Mouse (Mus musculus) liver, adult 2 months (tissue): Measurements from ENCODE around the gene Col15a1. TPM values are rescaled to one million over a fixed set of nuclear protein-coding genes. Genes with fewer than 3 reads are reported as not detected.
A peak's percentile ranks its signal among the peaks of the same experiment; 100 is the strongest.

ENCODE experiments used
- DNase-seq: peaks from one replicate; pipeline ENCODE4 v3.0.0-alpha.2; 2011; ENCODE audit warnings: low read depth, low spot score; ENCODE audit errors: extremely low read depth
- H3K27ac ChIP-seq: fragments of 200-500 bp; replicated peaks from 2 replicates; pipeline ENCODE4 v1.5.1; 2012; ENCODE audit warnings: low read depth, mild to moderate bottlenecking, control low read depth, inconsistent platforms, low read length; ENCODE audit not compliant: insufficient read depth
- H3K27me3 ChIP-seq: fragments of 200-500 bp; 2 replicates; pipeline ENCODE4 v1.6.1; 2012; ENCODE audit warnings: mild to moderate bottlenecking, moderate library complexity, low read length, inconsistent platforms; ENCODE audit not compliant: control insufficient read depth, insufficient read depth
- H3K36me3 ChIP-seq: fragments of 200-500 bp; 2 replicates; pipeline ENCODE4 v1.6.1; 2012; ENCODE audit warnings: low read length, inconsistent platforms; ENCODE audit not compliant: control insufficient read depth, insufficient read depth
- H3K4me1 ChIP-seq: fragments of 200-500 bp; 2 replicates; pipeline ENCODE4 v1.6.1; 2011; ENCODE audit warnings: low read length; ENCODE audit not compliant: control insufficient read depth, insufficient read depth
- H3K4me3 ChIP-seq: fragments of 200-500 bp; 2 replicates; pipeline ENCODE4 v1.5.1; 2011; ENCODE audit warnings: low read depth, mild to moderate bottlenecking, control low read depth, low read length, moderate library complexity; ENCODE audit not compliant: insufficient read depth
- H3K79me2 ChIP-seq: fragments of 200-500 bp; 2 replicates; pipeline ENCODE4 v1.6.1; 2012; ENCODE audit warnings: inconsistent platforms, mild to moderate bottlenecking, low read length, moderate library complexity; ENCODE audit not compliant: control insufficient read depth, insufficient read depth
- H3K9ac ChIP-seq: fragments of 200-500 bp; 2 replicates; pipeline ENCODE4 v1.6.1; 2012; ENCODE audit warnings: low read depth, mild to moderate bottlenecking, control low read depth, inconsistent platforms, low read length
- CTCF ChIP-seq: fragments of 200-500 bp; IDR thresholded peaks from 2 replicates; pipeline ENCODE4 v1.5.1; 2011; ENCODE audit warnings: low read depth, low read length, control low read depth
- POLR2A ChIP-seq: fragments of 200-500 bp; IDR thresholded peaks from 2 replicates; pipeline ENCODE4 v1.6.1; 2011; ENCODE audit warnings: low read length, control low read depth; ENCODE audit not compliant: insufficient read depth; ENCODE audit errors: extremely low read depth
- WGBS: fragments of 180-500 bp; shearing (Covaris S2); methylation state at CpG from one replicate; pipeline ENCODE4 v1.1.7; 2018; 5-methylcytosine and 5-hydroxymethylcytosine counted together
- polyA plus RNA-seq: library from polyadenylated mRNA; depleted of rRNA; stranded (reverse); fragments of >200 nt; gene quantifications from 2 replicates; pipeline ENCODE4 v1.2.3, GENCODE M21; 2012
- total RNA-seq: library from RNA; depleted of rRNA; stranded (reverse); fragments of >200 nt; gene quantifications from 2 replicates; pipeline ENCODE4 v1.2.3, GENCODE M21; 2014

The Col15a1 gene
- total and polyA plus RNA-seq, 2 experiments, result 4.9 TPM

- WGBS, result 16% methylated on average over 6 of the region's 6 CpGs
- no peaks in the 10 kb centered on the region for H3K36me3 ChIP-seq
- H3K27me3 ChIP-seq, result no peaks in the 10 kb centered on the region
- H3K4me1 ChIP-seq, result peaks cover 26% of the 10 kb centered on the region
- peak overlapping the region; percentile 55 for H3K27ac ChIP-seq
- no peak overlapping the region for H3K4me3 ChIP-seq
- no peak overlapping the region for H3K9ac ChIP-seq
- peak; percentile 95 for DNase-seq
- H3K79me2 ChIP-seq, result no peaks in the 10 kb centered on the region
- TF ChIP-seq POLR2A (no peak), CTCF (no peak)
These were observed 31.2 kb downstream of the Col15a1 start for GRCm38 (mm10) chr4:47239114-47239513.

- WGBS, result 29% methylated on average over 5 of the region's 5 CpGs
- H3K36me3 ChIP-seq, result no peaks in the 10 kb centered on the region
- H3K27me3 ChIP-seq, result no peaks in the 10 kb centered on the region
- DNase-seq, result peak; percentile 94
- H3K27ac ChIP-seq, result peak overlapping the region; percentile 57
- H3K9ac ChIP-seq, result no peak overlapping the region
- H3K4me3 ChIP-seq, result no peak overlapping the region
- no peaks in the 10 kb centered on the region for H3K79me2 ChIP-seq
- TF ChIP-seq POLR2A, result no peak
- no peak for TF ChIP-seq CTCF
- peaks cover 29% of the 10 kb centered on the region for H3K4me1 ChIP-seq
These were observed 32.9 kb downstream of the Col15a1 start for GRCm38 (mm10) chr4:47240901-47241300.

DNA sequence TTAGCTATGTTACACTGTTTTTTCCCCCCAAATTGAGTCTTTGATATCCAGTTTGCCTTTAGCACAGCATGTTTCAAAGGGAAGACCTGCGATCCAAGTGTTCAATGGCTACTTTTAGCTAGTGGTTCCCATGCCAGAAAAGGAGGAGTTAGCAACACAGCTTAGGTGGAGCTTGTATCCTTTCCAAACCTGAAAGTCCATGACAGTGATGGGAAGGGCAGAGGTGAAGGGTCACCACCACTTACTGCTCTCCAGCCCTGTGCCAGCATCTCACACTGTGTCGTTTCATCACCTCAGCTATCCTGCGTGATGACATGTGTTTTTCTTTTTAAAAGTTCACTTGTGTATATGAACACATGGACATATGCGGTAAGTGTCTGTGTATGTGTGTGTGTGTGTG, 34.2 kb downstream of the Col15a1 start:
- peak; percentile 99 for DNase-seq
- H3K36me3 ChIP-seq, result no peaks in the 10 kb centered on the region
- no peaks in the 10 kb centered on the region for H3K27me3 ChIP-seq
- H3K9ac ChIP-seq, result no peak overlapping the region
- no peaks in the 10 kb centered on the region for H3K79me2 ChIP-seq
- peaks cover 29% of the 10 kb centered on the region for H3K4me1 ChIP-seq
- no peak overlapping the region; the same call in 1 of the 2 replicates for H3K27ac ChIP-seq
- TF ChIP-seq CTCF (no peak), POLR2A (no peak)
- H3K4me3 ChIP-seq, result no peak overlapping the region
- 13% methylated on average over 4 of the region's 4 CpGs for WGBS

DNA sequence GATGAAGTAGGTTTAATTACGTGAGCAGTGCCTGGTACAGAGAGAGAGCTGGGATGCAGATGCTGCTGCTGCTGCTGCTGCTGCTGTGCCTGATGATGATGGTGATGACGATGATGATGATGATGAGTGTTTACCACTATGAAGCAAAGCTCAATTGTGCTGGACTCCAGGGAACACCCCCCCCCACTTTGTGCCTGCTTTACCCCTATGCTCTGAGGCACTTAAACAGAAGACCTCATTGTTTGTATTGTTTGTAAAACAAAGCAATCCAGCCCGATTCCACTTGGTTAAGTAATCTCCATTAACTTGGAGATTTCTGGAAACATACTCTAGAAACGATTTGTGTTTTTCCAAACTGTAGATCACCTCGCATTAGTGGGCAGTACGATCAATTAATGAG, 36.7 kb downstream of the Col15a1 start:
- Histone ChIP-seq H3K4me1 (peaks cover 24% of the 10 kb centered on the region), H3K79me2 (no peaks in the 10 kb centered on the region), H3K27ac (no peak overlapping the region), H3K36me3 (no peaks in the 10 kb centered on the region), H3K4me3 (no peak overlapping the region), H3K27me3 (no peaks in the 10 kb centered on the region), H3K9ac (no peak overlapping the region)
- WGBS, result 80% methylated on average over 6 of the region's 6 CpGs
- TF ChIP-seq CTCF (no peak), POLR2A (no peak)
- DNase-seq, result no peak

DNA sequence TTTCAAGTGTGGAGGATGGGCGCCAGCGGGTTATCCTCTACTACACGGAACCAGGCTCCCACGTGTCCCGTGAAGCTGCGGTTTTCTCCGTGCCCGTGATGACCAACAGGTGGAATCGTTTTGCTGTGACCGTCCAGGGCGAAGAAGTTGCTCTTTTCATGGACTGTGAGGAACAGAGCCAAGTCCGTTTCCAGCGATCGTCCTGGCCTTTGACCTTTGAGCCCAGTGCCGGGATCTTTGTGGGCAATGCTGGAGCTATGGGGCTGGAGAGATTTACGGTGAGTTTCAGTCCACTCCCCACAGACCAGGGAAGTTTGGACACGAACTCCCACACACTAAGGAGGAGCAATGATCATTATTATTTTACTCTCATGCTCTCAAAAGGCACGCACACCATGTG, 37.7 kb downstream of the Col15a1 start:
- no peaks in the 10 kb centered on the region for H3K27me3 ChIP-seq
- no peak; the same call in 1 of the 2 replicates for TF ChIP-seq CTCF
- TF ChIP-seq POLR2A, result no peak
- H3K4me3 ChIP-seq, result no peak overlapping the region
- peak overlapping the region; percentile 49 for H3K9ac ChIP-seq
- WGBS, result 32% methylated on average over 18 of the region's 18 CpGs
- H3K79me2 ChIP-seq, result no peaks in the 10 kb centered on the region
- H3K36me3 ChIP-seq, result no peaks in the 10 kb centered on the region
- H3K4me1 ChIP-seq, result peaks cover 16% of the 10 kb centered on the region
- H3K27ac ChIP-seq, result peak overlapping the region; percentile 76
- DNase-seq, result peak; percentile 93

DNA sequence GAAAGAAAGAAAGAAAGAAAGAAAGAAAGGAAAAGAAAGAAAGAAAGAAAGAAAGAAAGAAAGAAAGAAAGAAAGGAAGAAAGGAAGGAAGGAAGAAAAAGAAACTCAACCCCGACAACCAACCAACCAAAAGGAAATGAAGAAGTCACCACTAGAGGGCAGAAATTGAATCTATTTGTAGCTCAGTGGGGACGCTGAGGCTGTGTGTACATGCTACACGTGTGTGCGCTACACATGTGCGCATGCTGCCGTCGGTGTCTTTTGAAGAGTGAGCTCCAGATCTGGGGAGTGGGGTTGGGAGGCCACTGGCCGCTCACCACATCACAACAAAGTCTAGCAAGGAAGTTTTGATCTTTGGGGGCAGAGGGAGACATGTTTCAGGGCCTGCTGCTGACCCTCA, 38.9 kb downstream of the Col15a1 start:
- H3K4me1 ChIP-seq, result peaks cover 7% of the 10 kb centered on the region; the same call in 1 of the 2 replicates
- no peaks in the 10 kb centered on the region for H3K27me3 ChIP-seq
- TF ChIP-seq CTCF (peak; percentile 46), POLR2A (no peak)
- H3K36me3 ChIP-seq, result no peaks in the 10 kb centered on the region
- DNase-seq, result peak; percentile 37
- no peak overlapping the region for H3K27ac ChIP-seq
- 77% methylated on average over 8 of the region's 8 CpGs for WGBS
- H3K79me2 ChIP-seq, result no peaks in the 10 kb centered on the region
- no peak overlapping the region for H3K9ac ChIP-seq
- H3K4me3 ChIP-seq, result no peak overlapping the region
